Mouse (Mus musculus) cerebral cortex, adult 2 months (tissue): ENCODE data around the gene Gm45717.

ENCODE experiments used
- WGBS: fragments of 180-500 bp; shearing (Covaris S2); methylation state at CpG from one replicate; pipeline ENCODE4 v1.1.7; 2018; 5-methylcytosine and 5-hydroxymethylcytosine counted together

The Gm45717 gene

GRCm38 (mm10) chr7:140955758-140956555 is at the start of gene Gm45717, which contains the start of gene Ifitm2:
Gm45717 (minus strand) TSS chr7:140955937.
Ifitm2 (minus strand) TSS chr7:140955987.
- 38% methylated on average over 11 of the region's 11 CpGs for WGBS

GRCm38 (mm10) chr7:141003248-141004010 is 47.7 kb upstream of the Gm45717 start:
- 85% methylated on average over 5 of the region's 5 CpGs for WGBS

GRCm38 (mm10) chr7:141000881-141001708 is 45.4 kb upstream of the Gm45717 start:
- 83% methylated on average over 15 of the region's 15 CpGs for WGBS

GRCm38 (mm10) chr7:140998853-140999700 is 43.3 kb upstream of the Gm45717 start:
- 86% methylated on average over 11 of the region's 11 CpGs for WGBS

GRCm38 (mm10) chr7:140997817-140998216 is 42.1 kb upstream of the Gm45717 start:
- WGBS, result 74% methylated on average over 1 of the region's 1 CpGs

DNA sequence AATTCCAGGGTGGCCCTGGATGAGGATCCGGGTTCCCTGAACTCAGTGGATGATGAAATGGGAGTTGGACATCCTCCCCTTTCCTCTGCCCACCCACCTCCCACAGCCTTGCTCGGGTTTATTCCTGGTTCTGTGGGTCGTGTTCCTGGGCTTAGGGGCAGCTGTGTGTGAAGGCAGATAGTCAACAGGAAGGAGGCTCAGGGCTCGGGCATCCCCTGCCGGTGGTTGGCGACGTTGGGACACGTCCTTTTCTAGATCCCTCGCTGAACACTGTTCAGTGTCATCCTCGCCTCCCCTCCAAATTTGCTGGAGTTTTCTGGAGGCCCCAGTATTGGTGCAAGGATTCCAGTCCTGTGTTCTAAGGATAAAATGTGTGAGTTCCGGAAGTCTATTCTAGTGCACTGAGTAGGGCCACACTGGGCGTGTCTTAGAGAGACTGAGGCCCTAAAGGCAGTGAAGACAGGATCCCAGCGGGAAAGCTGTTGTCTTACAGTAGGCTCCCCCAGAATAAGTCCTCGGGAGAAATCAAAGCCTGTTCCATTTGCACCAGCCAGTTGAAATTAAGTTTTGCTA is 35.5 kb upstream of the Gm45717 start:
- WGBS, result 83% methylated on average over 14 of the region's 14 CpGs

GRCm38 (mm10) chr7:140990622-140991021 is 34.9 kb upstream of the Gm45717 start:
- WGBS, result 70% methylated on average over 5 of the region's 5 CpGs

DNA sequence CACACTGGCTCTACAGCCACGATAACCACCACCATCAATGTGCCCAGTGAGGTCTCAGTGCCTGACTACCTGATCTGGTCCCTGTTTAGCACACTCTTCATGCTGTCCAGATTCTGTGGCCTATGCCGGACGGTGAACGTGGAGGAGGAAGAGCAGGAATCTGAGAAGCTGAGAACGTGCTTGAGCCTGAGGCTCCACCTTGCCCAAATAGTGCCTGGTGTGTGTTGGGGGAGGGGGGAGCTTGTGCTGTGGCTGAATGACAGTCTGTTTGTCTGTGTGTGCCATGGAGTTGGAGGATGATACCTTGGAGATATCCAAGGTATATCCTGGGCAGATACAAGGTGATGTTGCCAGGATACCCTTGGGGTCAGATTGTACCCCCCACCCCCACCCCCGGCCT is 34.4 kb upstream of the Gm45717 start:
- WGBS, result 79% methylated on average over 6 of the region's 6 CpGs

DNA sequence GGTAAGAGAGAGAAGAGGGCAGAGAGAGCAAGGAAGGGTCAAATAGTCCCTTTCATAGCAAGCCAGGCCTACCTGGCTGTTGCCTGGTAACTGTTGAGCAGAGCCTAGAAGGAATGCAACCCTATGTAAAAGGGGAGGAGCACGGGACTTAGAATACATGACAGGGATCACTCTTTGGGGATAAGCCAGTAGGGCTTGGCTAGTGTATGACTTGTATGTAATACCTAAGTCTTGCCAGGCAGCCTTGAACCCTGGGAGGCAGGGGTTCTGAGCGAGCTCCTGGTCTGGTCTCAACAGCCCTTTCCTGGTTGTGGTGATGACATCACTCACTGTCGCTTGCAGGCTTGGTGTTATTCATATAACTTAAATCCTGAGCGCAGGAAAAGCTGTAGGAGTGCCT is 33.3 kb upstream of the Gm45717 start:
- WGBS, result 67% methylated on average over 4 of the region's 4 CpGs

DNA sequence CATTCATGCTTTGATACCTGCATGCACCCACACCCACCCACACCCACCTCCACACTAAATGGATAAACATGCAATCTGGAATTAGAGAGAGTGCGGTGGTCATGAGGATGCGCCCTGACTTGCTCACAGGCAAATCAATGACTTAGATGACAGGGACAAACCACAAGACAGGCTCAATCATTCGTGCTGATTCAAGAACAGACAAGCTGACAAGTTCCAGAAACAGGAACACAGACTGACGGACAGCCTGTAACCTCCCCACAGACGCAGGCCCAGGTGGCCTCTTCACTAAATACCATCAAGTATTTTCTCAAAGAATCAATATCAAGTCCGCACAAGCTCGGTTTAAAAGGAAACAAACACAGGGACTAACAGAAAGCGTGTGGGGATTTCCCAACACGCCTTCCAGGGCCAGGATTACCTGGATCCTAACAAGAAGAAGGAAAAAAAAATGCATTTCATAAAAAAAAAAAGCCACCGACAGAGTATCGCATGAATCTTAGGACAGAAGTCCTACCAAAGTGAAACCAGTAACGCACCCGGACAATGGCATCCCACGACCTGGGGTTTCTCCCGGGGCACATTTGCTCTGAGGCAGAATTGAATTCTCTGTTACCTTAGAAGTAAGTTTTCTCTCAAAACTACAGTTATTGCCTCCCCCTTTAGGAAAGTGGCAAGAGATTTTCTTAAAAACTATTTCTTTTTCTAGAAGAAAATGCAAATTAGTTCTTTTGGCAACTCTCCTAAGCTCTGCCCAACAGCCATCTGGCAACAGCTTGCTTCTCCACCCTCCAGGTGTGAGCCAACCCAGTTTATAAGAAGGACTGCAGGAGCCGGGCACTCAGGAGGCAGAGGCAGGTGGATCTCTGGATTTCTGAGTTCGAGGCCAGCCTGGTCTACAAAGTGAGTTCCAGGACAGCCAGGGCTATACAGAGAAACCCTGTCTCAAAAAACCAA is 31.7 kb upstream of the Gm45717 start:
- 69% methylated on average over 17 of the region's 17 CpGs for WGBS

DNA sequence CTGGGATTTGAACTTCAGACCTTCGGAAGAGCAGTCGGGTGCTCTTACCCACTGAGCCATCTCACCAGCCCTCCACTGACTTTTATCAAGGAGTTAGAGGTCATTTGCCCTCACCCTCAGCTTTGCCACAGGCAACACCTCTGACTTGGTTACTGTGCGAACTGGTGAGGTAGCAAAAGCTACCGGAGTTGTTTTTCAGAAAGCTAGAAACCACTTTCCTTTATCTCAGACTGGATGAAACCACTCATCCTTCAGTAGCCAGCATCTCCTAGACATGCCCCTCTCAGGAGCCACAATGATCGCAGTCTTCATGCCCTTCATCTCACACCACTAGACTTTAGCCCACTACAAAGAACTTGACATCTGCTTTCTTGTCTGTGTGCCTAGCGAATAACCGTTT is 27.2 kb upstream of the Gm45717 start:
- 92% methylated on average over 7 of the region's 7 CpGs for WGBS

DNA sequence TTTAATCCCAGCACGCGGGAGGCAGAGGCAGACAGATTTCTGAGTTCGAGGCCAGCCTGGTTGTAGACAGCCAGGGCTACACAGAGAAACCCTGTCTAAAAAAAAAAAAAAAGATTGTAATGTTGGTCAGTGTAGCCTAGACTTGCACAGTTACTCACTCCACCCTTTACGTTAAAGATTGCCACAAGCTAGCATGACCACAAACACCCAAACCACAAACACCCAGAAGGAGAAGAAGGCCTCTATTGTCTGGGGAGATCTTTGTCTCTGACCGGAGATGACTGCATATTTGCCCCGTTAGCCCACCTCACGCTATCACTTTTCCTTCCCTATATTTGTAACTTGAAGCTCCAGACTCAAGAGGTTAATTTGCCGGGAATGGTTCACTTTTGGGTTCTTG is 26.0 kb upstream of the Gm45717 start:
- 93% methylated on average over 8 of the region's 8 CpGs for WGBS

GRCm38 (mm10) chr7:140976720-140977119 is 21.0 kb upstream of the Gm45717 start:
- 91% methylated on average over 9 of the region's 9 CpGs for WGBS

DNA sequence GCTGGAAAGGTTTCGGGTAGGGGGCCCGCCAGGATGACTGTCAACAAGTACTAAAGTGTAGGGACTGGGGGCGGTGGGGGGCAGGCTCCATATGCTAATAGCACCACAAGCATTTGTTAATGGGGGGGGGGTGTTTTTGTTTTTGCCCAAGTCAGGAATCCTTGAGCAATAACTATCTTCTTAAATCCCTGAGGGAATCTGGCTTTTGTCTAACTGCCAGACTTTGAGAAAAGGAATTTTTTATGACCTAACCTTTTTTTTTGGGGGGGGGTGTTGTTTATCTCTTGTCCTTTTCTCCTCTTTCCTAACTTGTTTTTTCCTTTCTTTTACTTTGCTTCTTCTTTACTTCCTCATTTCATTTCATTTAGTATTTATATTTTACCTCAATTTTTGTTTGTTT is 19.7 kb upstream of the Gm45717 start:
- 53% methylated on average over 3 of the region's 3 CpGs for WGBS

- WGBS, result 46% methylated on average over 9 of the region's 9 CpGs
Observed at GRCm38 (mm10) chr7:140974940-140975339, 19.2 kb upstream of the Gm45717 start.

GRCm38 (mm10) chr7:140973396-140974165 is 17.8 kb upstream of the Gm45717 start:
- 41% methylated on average over 14 of the region's 14 CpGs for WGBS

GRCm38 (mm10) chr7:140971479-140972171 is 15.9 kb upstream of the Gm45717 start:
- WGBS, result 70% methylated on average over 8 of the region's 8 CpGs

GRCm38 (mm10) chr7:140970931-140971330 is 15.2 kb upstream of the Gm45717 start:
- WGBS, result 75% methylated on average over 7 of the region's 7 CpGs
